Mouse (Mus musculus): ENCODE results near the gene Fcgr2b. TPM values are rescaled to one million over a fixed set of nuclear protein-coding genes. Genes with fewer than 3 reads are reported as not detected.
"Not testable (repeated sequence)": the region's sequence is repeated elsewhere in the genome, so short reads cannot be mapped to it uniquely, and the experiment has no call there.

Gene Fcgr2b
- polyA plus RNA-seq, 1 experiment from 2014 or later = not detected

DNA sequence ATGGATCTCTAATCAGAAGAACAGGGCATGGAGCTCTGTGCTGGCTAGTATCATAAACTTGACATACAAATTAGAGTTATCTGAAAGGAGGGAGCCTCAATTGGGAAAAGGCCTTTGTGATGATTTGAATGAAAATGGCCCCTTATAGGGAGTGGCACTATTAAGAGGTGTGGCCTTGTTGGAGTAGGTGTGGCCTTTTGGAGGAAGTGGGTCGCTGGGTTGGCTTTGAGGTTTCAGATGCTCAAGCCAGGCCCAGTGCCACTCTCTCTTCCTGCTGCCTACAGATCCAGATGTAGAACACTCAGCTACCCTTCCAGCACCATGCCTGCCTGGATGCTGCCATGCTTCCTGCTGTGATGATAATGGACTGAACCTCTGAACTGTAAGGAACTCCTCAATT lies 7.8 kb downstream of the Fcgr2b start:
- 95% methylated on average over 1 of the region's 1 CpGs for WGBS
- no peak overlapping the region for H3K4me3 ChIP-seq (ENCODE audit: low read depth, low read length)
- no peaks in the 10 kb centered on the region for H3K9me3 ChIP-seq (ENCODE audit: control insufficient read depth, low read length)
- no peaks in the 10 kb centered on the region for H3K27me3 ChIP-seq (ENCODE audit: control insufficient read depth, insufficient read depth, low read length)
- DNase-seq (ENCODE audit: low spot score, missing footprints) (no peak), ATAC-seq (ENCODE audit: low FRiP score) (no peak)
- no peaks in the 10 kb centered on the region for H3K36me3 ChIP-seq (ENCODE audit: control insufficient read depth, insufficient read depth, low read length)
- H3K9ac ChIP-seq (ENCODE audit: low read length) = no peak overlapping the region
- H3K4me1 ChIP-seq (ENCODE audit: control insufficient read depth, insufficient read depth, low read length) = no peaks in the 10 kb centered on the region
- H3K27ac ChIP-seq (ENCODE audit: low read depth, low read length) = no peak overlapping the region
- no peak overlapping the region for H3K4me2 ChIP-seq

DNA sequence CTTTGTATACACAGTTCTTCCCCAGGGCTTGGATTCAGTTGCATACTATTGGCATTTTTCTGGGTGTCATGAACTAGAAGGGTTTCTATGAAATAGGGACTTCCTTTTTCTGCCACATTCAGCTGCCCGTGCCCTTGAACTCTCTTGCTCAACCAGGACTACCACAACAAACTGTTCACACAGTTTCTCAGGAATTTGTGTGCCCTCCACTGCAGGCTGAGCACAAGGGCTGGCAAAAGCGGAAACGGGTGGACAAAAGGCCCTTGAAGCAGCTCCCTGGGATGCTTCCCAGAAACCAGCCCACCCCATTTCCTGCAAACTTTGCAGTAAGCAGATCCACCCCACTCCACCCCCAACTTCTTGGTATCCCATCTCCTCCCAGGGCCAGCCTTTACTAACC lies 8.8 kb downstream of the Fcgr2b start:
- DNase-seq (ENCODE audit: low spot score, missing footprints) = no peak
- 80% methylated on average over 3 of the region's 3 CpGs for WGBS
- ATAC-seq (ENCODE audit: low FRiP score) = no peak

DNA sequence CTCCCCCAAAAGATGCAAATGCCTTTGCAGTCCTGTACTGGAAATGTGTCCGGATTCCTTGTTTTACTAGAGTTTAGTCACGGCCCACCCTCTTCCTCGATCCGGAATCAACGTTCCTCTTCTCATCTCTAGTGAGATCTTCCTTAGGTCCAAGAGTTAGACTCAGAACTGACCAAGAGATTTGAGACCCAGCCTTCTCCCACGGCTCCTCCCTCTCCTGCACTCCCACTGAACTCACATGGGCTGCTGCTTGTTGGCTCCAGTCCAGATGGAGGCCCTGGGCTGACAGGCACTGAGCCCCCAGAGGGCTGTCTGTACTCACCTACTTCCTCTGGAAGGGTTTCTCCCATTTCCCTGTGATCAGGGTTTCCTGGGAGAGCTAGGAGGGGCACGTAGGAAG lies 13.3 kb downstream of the Fcgr2b start:
- DNase-seq (ENCODE audit: low spot score, missing footprints) = no peak
- Histone ChIP-seq H3K36me3 (ENCODE audit: control insufficient read depth, insufficient read depth, low read length) (no peaks in the 10 kb centered on the region), H3K9me3 (ENCODE audit: control insufficient read depth, low read length) (no peaks in the 10 kb centered on the region), H3K4me1 (ENCODE audit: control insufficient read depth, insufficient read depth, low read length) (no peaks in the 10 kb centered on the region), H3K27ac (ENCODE audit: low read depth, low read length) (no peak overlapping the region), H3K4me3 (ENCODE audit: low read depth, low read length) (no peak overlapping the region), H3K9ac (ENCODE audit: low read length) (no peak overlapping the region), H3K27me3 (ENCODE audit: control insufficient read depth, insufficient read depth, low read length) (no peaks in the 10 kb centered on the region), H3K4me2 (no peak overlapping the region)
- no peak for ATAC-seq (ENCODE audit: low FRiP score)
- WGBS = 73% methylated on average over 7 of the region's 7 CpGs

More for the DNA sequence above, 8.8 kb downstream of the Fcgr2b start:
- Histone ChIP-seq H3K9ac (ENCODE audit: low read length) (no peak overlapping the region), H3K4me2 (no peak overlapping the region), H3K36me3 (ENCODE audit: control insufficient read depth, insufficient read depth, low read length) (no peaks in the 10 kb centered on the region), H3K9me3 (ENCODE audit: control insufficient read depth, low read length) (no peaks in the 10 kb centered on the region), H3K4me1 (ENCODE audit: control insufficient read depth, insufficient read depth, low read length) (no peaks in the 10 kb centered on the region), H3K4me3 (ENCODE audit: low read depth, low read length) (no peak overlapping the region), H3K27me3 (ENCODE audit: control insufficient read depth, insufficient read depth, low read length) (no peaks in the 10 kb centered on the region), H3K27ac (ENCODE audit: low read depth, low read length) (no peak overlapping the region)

DNA sequence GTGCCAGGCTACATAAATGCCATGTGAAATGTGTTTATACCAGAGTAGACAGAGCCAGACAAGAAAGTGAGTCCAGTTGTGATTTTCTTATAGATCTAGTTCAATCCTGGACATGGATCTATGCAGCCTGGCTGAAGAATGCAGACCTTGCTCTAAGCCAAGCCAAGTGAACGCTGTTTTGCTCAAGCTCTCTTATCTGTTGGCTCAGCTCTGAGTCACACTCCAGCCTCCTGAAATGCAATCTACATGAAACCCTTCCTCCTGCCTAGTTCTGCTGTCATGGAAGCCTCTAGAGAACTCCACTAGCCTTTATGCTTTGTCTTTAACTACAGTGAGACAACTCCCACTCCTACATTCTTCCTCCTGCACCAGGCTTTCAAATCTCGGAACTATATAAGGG lies 14.0 kb downstream of the Fcgr2b start:
- 88% methylated on average over 2 of the region's 2 CpGs for WGBS
- H3K36me3 ChIP-seq (ENCODE audit: control insufficient read depth, insufficient read depth, low read length) = no peaks in the 10 kb centered on the region
- H3K4me3 ChIP-seq (ENCODE audit: low read depth, low read length) = no peak overlapping the region

DNA sequence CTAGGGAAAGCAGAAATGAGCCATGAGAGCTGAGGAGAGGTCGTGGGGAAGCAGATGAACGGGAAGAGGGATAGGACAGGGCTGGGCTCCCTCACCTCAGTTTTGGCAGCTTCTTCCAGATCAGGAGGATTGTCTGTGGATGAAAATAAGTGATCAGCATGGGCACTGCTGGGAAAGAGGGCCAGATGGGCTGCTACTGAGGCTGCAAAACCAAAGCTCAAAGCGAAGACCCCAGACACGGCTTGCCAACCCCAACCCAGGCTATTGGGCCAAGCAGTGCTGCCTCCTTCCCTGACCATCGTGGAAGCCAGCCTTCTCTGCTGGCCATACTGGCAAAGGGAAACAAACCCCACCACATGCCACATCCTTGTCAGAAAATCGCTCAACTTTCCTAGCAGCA lies 15.2 kb downstream of the Fcgr2b start:
- no peaks in the 10 kb centered on the region for H3K36me3 ChIP-seq (ENCODE audit: control insufficient read depth, insufficient read depth, low read length)
- no peak overlapping the region for H3K4me2 ChIP-seq
- DNase-seq (ENCODE audit: low spot score, missing footprints) = no peak
- no peaks in the 10 kb centered on the region for H3K27me3 ChIP-seq (ENCODE audit: control insufficient read depth, insufficient read depth, low read length)
- WGBS = 77% methylated on average over 6 of the region's 6 CpGs
- no peak overlapping the region for H3K27ac ChIP-seq (ENCODE audit: low read depth, low read length)
- ATAC-seq (ENCODE audit: low FRiP score) = no peak
- no peak overlapping the region for H3K9ac ChIP-seq (ENCODE audit: low read length)
- H3K4me3 ChIP-seq (ENCODE audit: low read depth, low read length) = no peak overlapping the region
- no peaks in the 10 kb centered on the region for H3K9me3 ChIP-seq (ENCODE audit: control insufficient read depth, low read length)
- no peaks in the 10 kb centered on the region for H3K4me1 ChIP-seq (ENCODE audit: control insufficient read depth, insufficient read depth, low read length)

More for the DNA sequence above, 14.0 kb downstream of the Fcgr2b start:
- Histone ChIP-seq H3K4me2 (no peak overlapping the region), H3K9me3 (ENCODE audit: control insufficient read depth, low read length) (no peaks in the 10 kb centered on the region), H3K4me1 (ENCODE audit: control insufficient read depth, insufficient read depth, low read length) (no peaks in the 10 kb centered on the region), H3K27me3 (ENCODE audit: control insufficient read depth, insufficient read depth, low read length) (no peaks in the 10 kb centered on the region), H3K9ac (ENCODE audit: low read length) (no peak overlapping the region), H3K27ac (ENCODE audit: low read depth, low read length) (no peak overlapping the region)
- ATAC-seq (ENCODE audit: low FRiP score) (no peak), DNase-seq (ENCODE audit: low spot score, missing footprints) (no peak)

DNA sequence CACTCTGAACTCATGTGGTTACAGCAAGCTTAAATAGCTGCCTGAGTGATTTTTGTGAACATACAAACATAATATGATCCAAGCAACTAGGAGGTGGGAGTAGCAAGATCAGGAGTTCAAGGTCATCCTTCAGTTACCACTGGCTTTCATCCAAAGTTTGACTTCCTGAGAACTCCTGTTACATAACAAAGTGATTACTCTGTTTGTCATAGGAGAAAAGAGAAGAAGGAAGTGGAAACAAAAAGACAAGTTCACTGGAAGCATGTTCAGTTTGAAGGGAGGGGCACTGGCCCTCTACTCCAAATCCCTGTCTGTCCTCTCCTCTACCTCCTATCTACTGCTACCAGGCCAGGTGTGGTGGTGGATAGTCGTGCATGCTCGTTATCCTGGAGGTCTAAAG lies 16.6 kb downstream of the Fcgr2b start:
- no peak overlapping the region for H3K4me3 ChIP-seq (ENCODE audit: low read depth, low read length)
- no peaks in the 10 kb centered on the region for H3K36me3 ChIP-seq (ENCODE audit: control insufficient read depth, insufficient read depth, low read length)
- no peak overlapping the region for H3K27ac ChIP-seq (ENCODE audit: low read depth, low read length)
- no peaks in the 10 kb centered on the region for H3K27me3 ChIP-seq (ENCODE audit: control insufficient read depth, insufficient read depth, low read length)
- no peak overlapping the region for H3K4me2 ChIP-seq
- no peaks in the 10 kb centered on the region for H3K9me3 ChIP-seq (ENCODE audit: control insufficient read depth, low read length)
- DNase-seq (ENCODE audit: low spot score, missing footprints) (no peak), ATAC-seq (ENCODE audit: low FRiP score) (no peak)
- no peaks in the 10 kb centered on the region for H3K4me1 ChIP-seq (ENCODE audit: control insufficient read depth, insufficient read depth, low read length)
- WGBS = 78% methylated on average over 2 of the region's 2 CpGs
- H3K9ac ChIP-seq (ENCODE audit: low read length) = no peak overlapping the region

DNA sequence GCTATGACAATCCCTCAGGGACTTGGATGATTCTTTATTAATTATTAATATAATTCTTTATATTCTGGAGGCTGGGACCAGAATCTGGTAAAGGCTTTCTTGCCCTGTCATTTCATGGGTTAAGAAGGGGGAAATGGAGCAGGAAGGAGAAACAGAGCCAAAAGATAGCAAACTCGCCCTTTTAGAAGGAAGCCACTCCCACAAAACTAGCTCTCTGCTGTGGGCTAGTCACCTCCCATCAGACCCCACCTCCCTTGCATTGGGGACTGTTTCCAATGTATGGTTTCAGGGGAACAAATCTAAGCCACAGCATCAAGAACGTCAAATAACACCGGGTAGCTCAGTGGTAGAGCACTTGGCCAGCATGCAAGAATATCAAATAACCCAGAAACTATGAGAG lies 18.1 kb downstream of the Fcgr2b start:
- ATAC-seq (ENCODE audit: low FRiP score) (no peak), DNase-seq (ENCODE audit: low spot score, missing footprints) (no peak)
- H3K4me3 ChIP-seq (ENCODE audit: low read depth, low read length) = no peak overlapping the region
- no peaks in the 10 kb centered on the region for H3K4me1 ChIP-seq (ENCODE audit: control insufficient read depth, insufficient read depth, low read length)
- H3K9ac ChIP-seq (ENCODE audit: low read length) = no peak overlapping the region
- no peak overlapping the region for H3K27ac ChIP-seq (ENCODE audit: low read depth, low read length)
- H3K9me3 ChIP-seq (ENCODE audit: control insufficient read depth, low read length) = no peaks in the 10 kb centered on the region
- 59% methylated on average over 3 of the region's 3 CpGs for WGBS
- no peaks in the 10 kb centered on the region for H3K36me3 ChIP-seq (ENCODE audit: control insufficient read depth, insufficient read depth, low read length)
- no peak overlapping the region for H3K4me2 ChIP-seq
- H3K27me3 ChIP-seq (ENCODE audit: control insufficient read depth, insufficient read depth, low read length) = no peaks in the 10 kb centered on the region

DNA sequence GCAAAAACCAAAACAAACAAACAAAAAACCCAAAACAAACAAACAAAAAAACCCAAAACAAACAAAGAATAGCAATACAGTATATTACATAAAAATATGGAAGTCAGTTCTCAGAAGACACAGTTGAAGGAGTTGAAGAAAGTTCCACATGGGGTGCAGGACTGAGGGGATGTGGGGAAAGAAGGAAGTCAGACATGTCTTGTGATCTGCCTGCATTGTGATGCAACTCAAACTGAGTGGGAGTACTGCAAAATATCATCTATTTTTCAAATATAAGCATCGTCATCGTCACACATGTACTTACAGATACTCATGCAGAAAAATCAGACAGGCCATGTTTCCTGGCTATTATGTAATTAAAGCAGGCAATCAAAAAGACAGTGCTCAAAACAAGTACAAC lies 23.2 kb downstream of the Fcgr2b start:
- H3K4me2 ChIP-seq = no peak overlapping the region
- H3K9me3 ChIP-seq (ENCODE audit: control insufficient read depth, low read length) = no peaks in the 10 kb centered on the region
- H3K4me1 ChIP-seq (ENCODE audit: control insufficient read depth, insufficient read depth, low read length) = no peaks in the 10 kb centered on the region
- ATAC-seq (ENCODE audit: low FRiP score) = no peak
- WGBS = 89% methylated on average over 2 of the region's 2 CpGs
- no peaks in the 10 kb centered on the region for H3K27me3 ChIP-seq (ENCODE audit: control insufficient read depth, insufficient read depth, low read length)
- no peaks in the 10 kb centered on the region for H3K36me3 ChIP-seq (ENCODE audit: control insufficient read depth, insufficient read depth, low read length)
- H3K4me3 ChIP-seq (ENCODE audit: low read depth, low read length) = no peak overlapping the region
- H3K9ac ChIP-seq (ENCODE audit: low read length) = no peak overlapping the region
- no peak overlapping the region for H3K27ac ChIP-seq (ENCODE audit: low read depth, low read length)
- no peak for DNase-seq (ENCODE audit: low spot score, missing footprints)

DNA sequence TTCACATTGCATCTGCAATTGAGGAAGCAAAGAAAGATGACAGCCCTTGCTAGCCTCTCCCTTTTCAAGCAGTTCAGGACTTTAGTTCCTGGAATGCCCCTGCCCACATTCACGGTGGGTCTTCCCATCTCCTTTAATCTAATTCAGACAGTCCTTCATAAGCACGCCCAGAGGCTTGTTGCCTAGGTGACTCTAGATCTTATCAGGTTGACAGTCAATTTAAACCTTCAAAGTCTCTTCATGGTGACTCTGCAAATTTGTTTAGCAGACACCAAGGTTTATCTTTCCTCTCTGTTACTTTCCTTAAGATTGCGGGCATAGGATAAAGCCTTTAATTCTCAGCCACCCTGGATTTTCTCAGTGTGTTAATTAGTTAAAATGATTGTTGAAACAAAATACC lies 25.6 kb downstream of the Fcgr2b start:
- 65% methylated on average over 3 of the region's 3 CpGs for WGBS
- Histone ChIP-seq H3K27ac (ENCODE audit: low read depth, low read length) (no peak overlapping the region), H3K27me3 (ENCODE audit: control insufficient read depth, insufficient read depth, low read length) (no peaks in the 10 kb centered on the region), H3K4me1 (ENCODE audit: control insufficient read depth, insufficient read depth, low read length) (no peaks in the 10 kb centered on the region), H3K4me3 (ENCODE audit: low read depth, low read length) (no peak overlapping the region), H3K4me2 (no peak overlapping the region), H3K9ac (ENCODE audit: low read length) (no peak overlapping the region), H3K36me3 (ENCODE audit: control insufficient read depth, insufficient read depth, low read length) (no peaks in the 10 kb centered on the region), H3K9me3 (ENCODE audit: control insufficient read depth, low read length) (no peaks in the 10 kb centered on the region; the same call in 1 of the 2 replicates)
- no peak for ATAC-seq (ENCODE audit: low FRiP score)
- no peak for DNase-seq (ENCODE audit: low spot score, missing footprints)

DNA sequence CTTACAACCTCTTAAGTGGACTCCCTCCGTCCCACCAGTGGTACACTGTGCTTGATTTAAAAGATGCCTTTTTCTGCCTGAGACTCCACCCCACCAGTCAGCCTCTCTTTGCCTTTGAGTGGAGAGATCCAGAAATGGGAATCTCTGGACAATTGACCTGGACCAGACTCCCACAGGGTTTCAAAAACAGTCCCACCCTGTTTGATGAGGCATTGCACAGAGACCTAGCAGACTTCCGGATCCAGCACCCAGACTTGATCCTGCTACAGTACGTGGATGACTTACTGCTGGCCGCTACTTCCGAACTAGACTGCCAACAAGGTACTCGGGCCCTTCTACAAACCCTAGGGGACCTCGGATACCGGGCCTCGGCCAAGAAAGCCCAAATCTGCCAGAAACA lies 31.4 kb downstream of the Fcgr2b start:
- not testable (repeated sequence) for DNase-seq (ENCODE audit: low spot score, missing footprints); ATAC-seq (ENCODE audit: low FRiP score)
- WGBS = 92% methylated on average over 2 of the region's 9 CpGs

More for the DNA sequence above, 31.4 kb downstream of the Fcgr2b start:
- not testable (repeated sequence) for H3K4me2 ChIP-seq; H3K4me3 ChIP-seq (ENCODE audit: low read depth, low read length); H3K27ac ChIP-seq (ENCODE audit: low read depth, low read length); H3K9ac ChIP-seq (ENCODE audit: low read length); H3K9me3 ChIP-seq (ENCODE audit: control insufficient read depth, low read length); H3K27me3 ChIP-seq (ENCODE audit: control insufficient read depth, insufficient read depth, low read length); H3K4me1 ChIP-seq (ENCODE audit: control insufficient read depth, insufficient read depth, low read length); H3K36me3 ChIP-seq (ENCODE audit: control insufficient read depth, insufficient read depth, low read length)
